Mouse (Mus musculus) urinary bladder, postnatal 0 days (tissue): Measurements from ENCODE around the gene Phb2. TPM values are rescaled to one million over a fixed set of nuclear protein-coding genes. Genes with fewer than 3 reads are reported as not detected.

Experiments used
- microRNA counts: library from miRNA; unstranded; fragments of <30 nt; microRNA quantifications from one replicate; lab custom pipeline; 2016
- microRNA-seq: library from miRNA; unstranded; fragments of <30 nt; microRNA quantifications from one replicate; pipeline ENCODE4, GENCODE M21; 2016
- polyA plus RNA-seq: library from polyadenylated mRNA; unstranded; fragments of >200 nt; fragmentation: Nextera tagmentation; extraction: Ambion mirVana; gene quantifications from 2 replicates; pipeline ENCODE4 v1.2.1, GENCODE M21; 2015

Gene Phb2
- 203 and 205 TPM in 2 replicates for polyA plus RNA-seq

DNA sequence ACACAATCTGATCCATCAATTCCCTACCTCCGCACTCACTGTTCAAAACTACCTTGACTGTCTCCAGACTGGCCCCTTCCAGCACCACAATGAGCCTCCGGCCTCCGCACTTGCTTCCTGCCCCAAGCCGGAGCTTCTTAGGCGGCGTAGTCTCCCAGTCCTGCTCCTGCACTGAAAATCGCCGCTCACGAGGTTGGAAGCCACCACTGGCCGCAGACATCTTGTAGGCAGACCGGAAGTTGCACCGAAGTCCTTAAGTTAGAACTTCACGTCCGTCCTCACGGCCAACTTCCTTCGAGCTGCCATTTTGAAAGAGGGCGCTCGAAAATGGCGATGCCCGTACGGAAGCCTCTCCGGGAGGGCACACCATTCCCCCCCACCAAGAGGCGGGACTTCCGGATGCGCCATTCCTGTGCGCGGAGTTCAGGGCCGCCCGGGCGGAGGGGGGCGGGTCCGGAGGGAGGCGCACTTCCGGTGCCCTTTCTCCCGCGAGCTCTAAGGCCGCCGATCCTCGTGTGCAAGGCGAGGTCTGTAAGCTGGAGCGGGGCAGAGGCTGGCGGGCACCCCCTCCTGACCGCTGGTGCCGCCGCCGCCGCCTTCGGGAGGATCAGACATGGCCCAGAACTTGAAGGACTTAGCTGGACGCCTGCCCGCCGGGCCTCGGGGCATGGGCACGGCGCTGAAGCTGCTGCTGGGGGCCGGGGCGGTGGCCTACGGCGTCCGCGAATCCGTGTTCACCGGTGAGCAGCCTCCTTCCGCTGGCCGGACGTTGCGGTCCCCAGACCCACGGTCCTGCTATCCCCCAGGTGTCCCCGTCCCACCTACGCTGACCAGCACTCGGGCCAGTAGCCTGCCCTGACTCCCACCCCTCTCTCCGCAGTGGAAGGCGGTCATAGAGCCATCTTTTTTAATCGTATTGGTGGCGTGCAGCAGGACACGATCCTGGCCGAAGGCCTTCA is at the start of gene Phb2, which contains the start of gene Emg1:
Gene Phb2 (plus strand): TSS at position 513 of the 959 bp plus-strand sequence.
Gene Emg1 (minus strand): TSS at position 355 of the 959 bp plus-strand sequence.

DNA sequence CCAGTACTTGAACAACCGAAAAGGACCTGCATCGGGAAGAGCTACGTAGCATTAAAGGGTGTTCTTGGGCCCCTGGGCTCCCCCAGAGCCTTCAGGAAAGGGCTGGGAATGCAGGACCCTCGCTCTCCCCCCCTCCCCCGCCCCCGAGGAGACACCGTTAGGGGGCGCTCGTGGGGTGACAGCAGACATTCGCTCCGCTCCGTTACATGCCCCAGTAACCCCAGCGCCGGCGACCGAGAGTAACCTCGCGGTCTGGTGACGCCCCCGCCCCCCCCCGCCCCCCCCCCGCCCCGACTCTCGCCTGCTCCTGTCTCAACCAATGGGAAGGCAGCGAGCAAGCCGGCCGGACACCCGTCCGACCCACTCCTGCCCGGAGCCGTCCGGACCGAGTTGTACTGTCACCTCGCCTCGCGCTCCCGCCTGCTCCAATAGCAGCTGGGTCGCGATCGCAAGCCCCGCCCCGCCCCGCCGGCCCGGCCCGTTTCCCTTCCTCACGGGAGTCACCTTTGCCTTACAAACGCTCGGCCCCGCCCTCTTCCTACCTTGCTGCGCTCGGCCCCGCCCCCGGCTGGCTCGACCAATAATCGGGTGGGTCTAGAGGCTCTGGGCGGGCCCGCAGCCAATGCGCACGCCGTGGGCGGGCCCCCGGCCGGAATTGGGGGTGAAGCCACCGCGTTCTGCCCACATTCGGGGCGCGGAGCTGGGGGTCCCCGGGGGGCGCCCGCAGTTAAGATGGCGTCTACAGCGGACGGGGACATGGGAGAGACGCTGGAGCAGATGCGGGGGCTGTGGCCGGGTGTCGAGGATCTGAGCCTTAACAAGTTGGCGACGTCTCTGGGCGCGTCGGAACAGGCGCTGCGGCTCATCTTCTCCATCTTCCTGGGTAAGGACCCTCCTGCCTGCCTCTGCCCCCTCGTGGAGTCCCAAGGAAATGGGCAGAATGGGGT is 49.4 kb upstream of the Phb2 start, which contains the start of gene Lpcat3:
Gene Lpcat3 (plus strand): TSS at position 551 of the 947 bp plus-strand sequence.

DNA sequence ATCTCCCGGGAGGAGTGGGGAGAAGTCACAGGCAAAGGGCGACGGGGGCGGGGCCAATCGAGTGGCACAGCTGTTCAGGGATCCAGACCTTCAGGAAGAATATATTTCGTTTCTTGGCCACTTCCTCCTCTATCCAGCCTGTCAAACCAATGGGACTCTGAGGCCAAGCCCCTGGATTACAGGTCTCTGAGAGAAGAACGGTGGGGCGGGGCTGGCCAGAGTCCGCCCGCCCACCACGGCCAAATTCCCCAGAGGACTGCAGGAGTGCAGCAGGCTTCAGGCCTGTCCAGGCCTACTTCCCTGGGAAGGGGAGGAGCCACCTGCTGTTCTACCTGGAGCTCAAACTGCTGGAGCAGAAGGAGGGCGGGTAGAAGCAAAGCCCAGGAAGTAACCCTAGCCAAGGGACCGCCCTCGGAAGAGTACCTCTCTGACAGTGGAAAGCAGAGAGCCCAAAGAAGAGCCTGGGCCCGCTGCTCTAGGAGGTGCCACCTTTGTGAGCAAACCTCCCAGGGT is 26.4 kb downstream of the Phb2 start, which contains the start of gene Ptpn6:
Gene Ptpn6 (minus strand): TSS at position 204 of the 513 bp plus-strand sequence.

DNA sequence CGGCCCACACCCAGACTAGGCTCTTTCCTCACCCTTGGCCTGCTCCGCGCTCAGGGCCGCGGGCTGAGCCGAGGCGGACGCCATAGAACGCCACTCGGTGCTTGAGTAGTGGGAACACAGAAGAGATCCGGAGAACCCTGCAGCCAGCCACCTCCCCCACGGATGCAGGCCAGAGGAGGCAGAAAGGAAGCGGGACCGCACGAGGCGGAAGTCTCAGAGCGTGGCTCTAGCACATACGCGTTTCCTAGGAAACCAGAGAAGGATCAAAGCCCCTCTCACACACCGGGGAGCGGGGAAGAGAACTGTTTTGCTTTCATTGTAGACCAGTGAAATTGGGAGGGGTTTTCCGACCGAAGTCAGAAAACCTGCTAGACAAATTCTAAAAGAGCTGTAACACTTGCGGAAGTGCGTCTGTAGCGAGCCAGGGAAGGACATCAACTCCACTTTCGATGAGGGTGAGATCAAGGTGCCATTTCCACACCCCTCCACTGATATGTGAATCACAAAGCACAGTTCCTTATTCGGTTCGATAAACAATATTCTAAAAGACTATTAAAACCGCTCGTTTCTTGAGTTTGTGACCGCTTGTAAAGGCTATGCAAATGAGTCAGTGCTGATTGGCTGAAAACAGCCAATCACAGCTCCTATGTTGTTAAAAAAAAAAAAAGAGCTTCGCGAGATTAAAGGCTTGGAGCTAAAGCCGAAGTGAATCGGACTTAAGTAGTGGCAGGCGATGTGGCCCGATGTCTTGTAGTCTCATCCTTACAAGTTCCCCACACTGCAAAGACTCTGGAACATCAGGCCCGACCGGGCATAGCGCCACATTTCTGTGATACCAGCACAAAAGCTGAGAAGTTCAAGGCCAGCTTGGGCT is 29.0 kb downstream of the Phb2 start, which contains the start of gene Grcc10:
Gene Grcc10 (minus strand): TSS at position 487 of the 874 bp plus-strand sequence.

DNA sequence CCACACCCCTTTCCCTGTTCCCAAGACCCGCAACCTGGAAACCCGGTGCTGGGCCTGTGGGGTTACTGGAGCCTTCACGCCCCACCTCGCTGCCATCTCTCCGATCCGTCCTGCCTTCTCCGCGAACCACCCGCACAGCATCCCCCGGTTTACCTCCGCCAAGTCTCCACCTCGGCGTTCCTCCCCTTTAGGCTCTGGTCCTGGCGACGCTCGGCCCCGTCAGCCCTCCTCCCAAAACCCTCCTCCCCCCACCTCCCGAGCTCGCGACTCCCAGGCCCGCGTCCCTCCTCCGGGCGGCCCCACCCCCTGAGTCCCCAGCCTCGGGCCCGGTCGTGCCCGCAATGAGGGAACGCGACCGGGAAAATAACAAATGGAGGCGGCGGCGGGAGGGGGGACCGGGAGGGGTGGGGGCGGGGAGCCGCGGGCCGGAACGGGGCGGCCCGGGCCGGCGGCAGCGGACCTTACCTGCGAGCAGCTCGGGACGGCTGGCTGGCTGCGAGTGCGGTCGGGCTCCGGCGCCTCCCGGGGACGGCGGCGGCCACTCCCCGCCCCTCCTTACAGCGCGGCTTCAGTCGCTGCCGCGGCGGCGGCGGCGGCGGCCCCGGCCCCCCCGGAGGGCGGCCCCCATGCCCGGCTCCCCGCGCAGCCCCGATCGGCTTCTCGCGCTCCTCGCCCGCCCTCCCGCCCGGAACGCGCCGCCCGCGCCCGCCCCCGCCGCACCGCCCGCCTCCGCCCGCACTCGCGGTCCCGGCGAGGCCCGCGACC is 43.9 kb downstream of the Phb2 start, which contains the start of the genes Gm45234 and Atn1:
Gene Gm45234 (minus strand): TSS at position 191 of the 765 bp plus-strand sequence.
Gene Atn1 (minus strand): TSS at position 694 of the 765 bp plus-strand sequence.

MicroRNAs within 50 kb of the gene (microRNA counts, 519-probe panel; counts per million panel counts)
- microRNA mmu-miR-141 (lab: Ali Mortazavi, UCI) = 3,668 counts per million, percentile 63 among the panel's probes with 10 or more counts
- microRNA mmu-miR-200c (lab: Ali Mortazavi, UCI) = 4,190 counts per million, percentile 79 among the panel's probes with 10 or more counts

Small RNA genes lying within 50 kb of the gene (microRNA-seq; reads per million reads assigned to microRNA genes)
- gene Mir141 = 1,069 reads per million, percentile 74 among the genes with 10 or more reads in this experiment
- 5,598 reads per million, percentile 91 among the genes with 10 or more reads in this experiment for gene Mir200c

Other genes with a start within 250 kb of the Phb2 start
- gene Clstn3, start 247.5 kb upstream of the Phb2 start, polyA plus RNA-seq = 0.46 and 0.70 TPM in 2 replicates
- gene C1rl, start 219.2 kb upstream of the Phb2 start, polyA plus RNA-seq = 2.6 and 2.7 TPM in 2 replicates
- gene C1ra, start 199.9 kb upstream of the Phb2 start, polyA plus RNA-seq = 27.8 and 30.6 TPM in 2 replicates
- gene C1s1, start 170.0 kb upstream of the Phb2 start, polyA plus RNA-seq = 46.5 and 46.8 TPM in 2 replicates
- not detected in 2 replicates for gene C1rb, start 142.0 kb upstream of the Phb2 start, polyA plus RNA-seq
- gene C1s2, start 76.3 kb upstream of the Phb2 start, polyA plus RNA-seq = 0.05 and 0.10 TPM in 2 replicates
- gene Lpcat3, start 49.3 kb upstream of the Phb2 start, polyA plus RNA-seq = 49.1 and 51.0 TPM in 2 replicates
- gene Emg1, start 158 bp upstream of the Phb2 start, polyA plus RNA-seq = 86.6 and 92.7 TPM in 2 replicates
- 9.8 and 19.0 TPM in 2 replicates for gene Ptpn6, start 26.4 kb downstream of the Phb2 start, polyA plus RNA-seq
- 349 and 354 TPM in 2 replicates for gene Grcc10, start 29.0 kb downstream of the Phb2 start, polyA plus RNA-seq
- not detected in 2 replicates for gene Gm45234, start 43.7 kb downstream of the Phb2 start, polyA plus RNA-seq
- gene Atn1, start 44.2 kb downstream of the Phb2 start, polyA plus RNA-seq = 8.4 and 9.3 TPM in 2 replicates
- gene Eno2, start 57.3 kb downstream of the Phb2 start, polyA plus RNA-seq = 5.9 and 6.2 TPM in 2 replicates
- gene Lrrc23, start 67.4 kb downstream of the Phb2 start, polyA plus RNA-seq = 0.23 TPM in 1 of 2 replicates, not detected in the other
- gene Spsb2, start 96.3 kb downstream of the Phb2 start, polyA plus RNA-seq = 11.7 and 16.0 TPM in 2 replicates
- 393 and 456 TPM in 2 replicates for gene Tpi1, start 102.0 kb downstream of the Phb2 start, polyA plus RNA-seq
- gene Usp5, start 117.1 kb downstream of the Phb2 start, polyA plus RNA-seq = 71.7 and 72.1 TPM in 2 replicates
- gene Cdca3, start 117.2 kb downstream of the Phb2 start, polyA plus RNA-seq = 32.7 and 43.3 TPM in 2 replicates
- gene Gnb3, start 127.9 kb downstream of the Phb2 start, polyA plus RNA-seq = 0.20 TPM in 1 of 2 replicates, not detected in the other
- gene P3h3, start 145.4 kb downstream of the Phb2 start, polyA plus RNA-seq = 16.1 and 16.6 TPM in 2 replicates
- gene Gpr162, start 151.6 kb downstream of the Phb2 start, polyA plus RNA-seq = 0.66 and 0.69 TPM in 2 replicates
- 0.10 and 0.42 TPM in 2 replicates for gene Cd4, start 175.9 kb downstream of the Phb2 start, polyA plus RNA-seq
- 0.55 and 0.60 TPM in 2 replicates for gene Lag3, start 199.4 kb downstream of the Phb2 start, polyA plus RNA-seq
- 340 and 360 TPM in 2 replicates for gene Ptms, start 207.8 kb downstream of the Phb2 start, polyA plus RNA-seq
- 285 and 313 TPM in 2 replicates for gene Mlf2, start 219.1 kb downstream of the Phb2 start, polyA plus RNA-seq